Mouse (Mus musculus): ENCODE data around the gene Epm2a. TPM values are rescaled to one million over a fixed set of nuclear protein-coding genes. Genes with fewer than 3 reads are reported as not detected.
A peak's percentile ranks its signal among the peaks of the same experiment; 100 is the strongest.
"Not testable (repeated sequence)": the region's sequence is repeated elsewhere in the genome, so short reads cannot be mapped to it uniquely, and the experiment has no call there.

Epm2a gene
- total RNA-seq (2021): 10 to 100 TPM; 31.7 to 34.6 TPM

GRCm38 (mm10) chr10:11343205-11344141 is at the start of gene Epm2a:
Gene Epm2a (plus strand): TSS chr10:11343404.
- DNase-seq: peak; percentile 82 to 88
- intact Hi-C loops (cut with DNase I): loop anchor here (2.0 to 10.0 kb wide), 3 partner anchors 63 to 191 kb away; partner anchors contain the start of gene Fbxo30

GRCm38 (mm10) chr10:11298418-11298817 is 44.8 kb upstream of the Epm2a start:
- intact Hi-C loops (cut with DNase I): no loop called here
- DNase-seq: no peak

GRCm38 (mm10) chr10:11305365-11306053 is 37.7 kb upstream of the Epm2a start:
- no peak for DNase-seq
- intact Hi-C loops (cut with DNase I): no loop called here

GRCm38 (mm10) chr10:11306054-11306367 is 37.2 kb upstream of the Epm2a start:
- intact Hi-C loops (cut with DNase I): no loop called here
- peak; percentile 7 to 20 for DNase-seq

GRCm38 (mm10) chr10:11309866-11310265 is 33.3 kb upstream of the Epm2a start:
- no peak for DNase-seq
- intact Hi-C loops (cut with DNase I): no loop called here

- intact Hi-C loops (cut with DNase I): no loop called here
- DNase-seq: no peak
Measured at GRCm38 (mm10) chr10:11310481-11310880, 32.7 kb upstream of the Epm2a start.

GRCm38 (mm10) chr10:11317856-11318454 is 25.2 kb upstream of the Epm2a start:
- DNase-seq; intact Hi-C loops (cut with DNase I): not testable (repeated sequence)

- intact Hi-C loops (cut with DNase I): no loop called here
- no peak for DNase-seq
Measured at GRCm38 (mm10) chr10:11319446-11319970, 23.7 kb upstream of the Epm2a start.

GRCm38 (mm10) chr10:11322316-11322715 is 20.9 kb upstream of the Epm2a start:
- intact Hi-C loops (cut with DNase I): no loop called here
- no peak for DNase-seq

- no peak for DNase-seq
- intact Hi-C loops (cut with DNase I): no loop called here
Measured at GRCm38 (mm10) chr10:11323202-11323898, 19.9 kb upstream of the Epm2a start.

- no peak for DNase-seq
- intact Hi-C loops (cut with DNase I): no loop called here
Measured at GRCm38 (mm10) chr10:11326526-11326925, 16.7 kb upstream of the Epm2a start.

- DNase-seq: no peak
- intact Hi-C loops (cut with DNase I): loop anchor here (5.0 to 10.0 kb wide), 2 partner anchors 130 to 193 kb away; no protein-coding TSS in a partner anchor
Measured at GRCm38 (mm10) chr10:11344536-11345468, 1.6 kb downstream of the Epm2a start.

- intact Hi-C loops (cut with DNase I); DNase-seq: not testable (repeated sequence)
Measured at GRCm38 (mm10) chr10:11350243-11350974, 7.2 kb downstream of the Epm2a start.

- no peak for DNase-seq
- intact Hi-C loops (cut with DNase I): no loop called here
Measured at GRCm38 (mm10) chr10:11354609-11355008, 11.4 kb downstream of the Epm2a start.

GRCm38 (mm10) chr10:11361985-11362692 is 18.9 kb downstream of the Epm2a start:
- peak in 1 of 2 experiments; percentile 18 for DNase-seq
- intact Hi-C loops (cut with DNase I): loop anchor here (5.0 kb wide), 1 partner anchor 125 kb away; no protein-coding TSS in a partner anchor

- DNase-seq: no peak
- intact Hi-C loops (cut with DNase I): loop anchor here (5.0 kb wide), 1 partner anchor 124 kb away; no protein-coding TSS in a partner anchor
Measured at GRCm38 (mm10) chr10:11362896-11363487, 19.8 kb downstream of the Epm2a start.

- intact Hi-C loops (cut with DNase I): no loop called here
- DNase-seq: no peak
Measured at GRCm38 (mm10) chr10:11381302-11381701, 38.1 kb downstream of the Epm2a start.
